Mouse (Mus musculus) CD4-positive naive resting alpha-beta T cell, adult 76 days (primary cell): ENCODE measurements around the gene Card19. TPM values are rescaled to one million over a fixed set of nuclear protein-coding genes. Genes with fewer than 3 reads are reported as not detected.

Experiments used
- total RNA-seq: library from RNA; stranded (reverse); gene quantifications from one replicate; pipeline ENCODE4 v1.2.4, GENCODE M21; 2023

Card19 gene
- total RNA-seq, result 41.9 TPM

GRCm38 (mm10) chr13:49215504-49216219 lies at the start of gene Card19:
Gene Card19, minus strand, starts transcription at chr13:49216037.

DNA sequence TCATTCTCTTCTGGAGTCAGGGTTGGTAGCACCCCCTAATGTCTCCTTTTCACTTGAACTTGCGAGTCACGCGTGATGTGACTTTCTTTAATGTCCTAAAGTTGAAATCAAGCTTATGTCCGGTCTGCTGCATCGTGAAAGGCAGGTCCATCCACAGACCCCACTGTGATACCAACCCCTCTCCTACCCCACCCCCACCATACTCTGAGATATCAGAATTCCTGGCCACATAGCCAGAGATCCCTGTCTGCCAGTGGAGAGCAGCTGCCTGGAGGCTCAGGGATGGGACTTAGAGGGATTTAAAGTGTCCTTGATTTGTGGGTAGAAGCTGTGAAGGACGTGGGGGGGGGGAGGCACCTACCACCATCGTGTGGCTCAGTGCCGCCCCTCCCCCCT lies 32.6 kb upstream of the Card19 start, which contains the start of gene Susd3:
TSS of gene Susd3 (minus strand) at position 240 of the 396 bp plus-strand sequence.

GRCm38 (mm10) chr13:49187288-49188218 lies 28.3 kb downstream of the Card19 start, which contains the start of gene Ninj1:
Gene Ninj1, plus strand, starts transcription at chr13:49187485.

Other genes with a start within 250 kb of the Card19 start
- 102 TPM for gene Fam120a, start 248.0 kb downstream of the Card19 start, total RNA-seq
- gene Wnk2, start 68.0 kb downstream of the Card19 start, total RNA-seq, result not detected
- 50.2 TPM for gene Ninj1, start 28.6 kb downstream of the Card19 start, total RNA-seq
- gene Susd3, start 32.7 kb upstream of the Card19 start, total RNA-seq, result 16.4 TPM
- gene Fgd3, start 104.3 kb upstream of the Card19 start, total RNA-seq, result 95.2 TPM
- 28.1 TPM for gene Bicd2, start 125.5 kb upstream of the Card19 start, total RNA-seq
- gene Ippk, start 205.2 kb upstream of the Card19 start, total RNA-seq, result 11.3 TPM